Comparison of ENCODE assay signal across 8 mouse cellular contexts in the genomic region with DNA sequence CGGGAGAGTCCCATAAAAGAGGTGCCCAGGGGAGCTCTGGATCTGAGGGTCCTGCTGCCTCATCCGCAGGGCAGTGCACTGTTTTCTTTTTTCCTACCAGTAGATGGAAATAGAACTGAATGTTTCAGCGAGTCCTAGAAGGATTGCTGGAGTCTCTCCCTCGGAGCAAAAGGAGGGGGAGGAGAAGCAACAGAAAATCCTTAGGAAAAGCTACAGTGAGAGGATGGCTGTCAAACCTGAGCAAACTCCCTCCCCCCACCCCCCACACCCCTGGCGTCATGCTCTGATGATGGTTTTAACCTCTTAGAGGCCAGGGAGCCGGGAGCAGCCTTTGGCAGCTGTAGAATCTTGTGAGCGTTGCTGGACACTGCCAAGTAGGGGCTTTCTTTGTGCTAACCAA.
DNase-seq lines count a peak whose midpoint lies in the region; ATAC-seq lines count a peak whose summit lies in the region.

No protein-coding gene starts in this region.

- H3K27me3 ChIP-seq in kidney, embryonic 14.5 days (ENCODE audit: control insufficient read depth, insufficient read depth, low read length) = no peaks in the 10 kb centered on the region
- no peaks in the 10 kb centered on the region for H3K27me3 ChIP-seq in heart, embryonic 14.5 days (ENCODE audit: control insufficient read depth, insufficient read depth, low read length)
- no peaks in the 10 kb centered on the region for H3K27me3 ChIP-seq in midbrain, embryonic 15.5 days (replicated peaks)

- 0 out of 2 replicates have a peak, but pooled peaks cover 6% of the 10 kb centered on the region for H3K4me1 ChIP-seq in kidney, embryonic 14.5 days (ENCODE audit: control insufficient read depth, insufficient read depth, low read length)
- H3K4me1 ChIP-seq in heart, embryonic 14.5 days (ENCODE audit: control insufficient read depth in 2 of 2, insufficient read depth in 2 of 2, low read length in 2 of 2) = peaks cover 12 to 25% of the 10 kb centered on the region in 2 experiments
- H3K4me1 ChIP-seq in midbrain, embryonic 15.5 days = peaks cover 15% of the 10 kb centered on the region

- WGBS in kidney, embryonic 14.5 days = 12% methylated on average over 7 of the region's 7 CpGs
- WGBS in heart, embryonic 14.5 days = 16% methylated on average over 7 of the region's 7 CpGs
- WGBS in midbrain, embryonic 15.5 days = 6% methylated on average over 7 of the region's 7 CpGs

- no peaks in the 10 kb centered on the region for H3K9me3 ChIP-seq in kidney, embryonic 14.5 days (ENCODE audit: control insufficient read depth, low read length)
- H3K9me3 ChIP-seq in heart, embryonic 14.5 days (ENCODE audit: control insufficient read depth, low read length) = no peaks in the 10 kb centered on the region
- H3K9me3 ChIP-seq in midbrain, embryonic 15.5 days = no peaks in the 10 kb centered on the region

- no peak overlapping the region; the same call in 1 of the 2 replicates for H3K4me2 ChIP-seq in kidney, embryonic 14.5 days (replicated peaks; ENCODE audit: low read depth, low read length)
- peak overlapping the region; percentile 52 for H3K4me2 ChIP-seq in heart, embryonic 14.5 days (ENCODE audit: low read length)
- peak overlapping the region; percentile 38 for H3K4me2 ChIP-seq in midbrain, embryonic 15.5 days

- no peaks in the 10 kb centered on the region for H3K36me3 ChIP-seq in kidney, embryonic 14.5 days (ENCODE audit: control insufficient read depth, insufficient read depth, low read length)
- no peaks in the 10 kb centered on the region for H3K36me3 ChIP-seq in heart, embryonic 14.5 days (ENCODE audit: control insufficient read depth, insufficient read depth, low read length)
- no peaks in the 10 kb centered on the region for H3K36me3 ChIP-seq in midbrain, embryonic 15.5 days (replicated peaks)

- ATAC-seq in kidney, embryonic 14.5 days (ENCODE audit: low FRiP score, low TSS enrichment) = peak; percentile 39; the same call in 1 of the 2 replicates
- no peak for ATAC-seq in heart, embryonic 14.5 days (ENCODE audit: insufficient number of reproducible peaks, insufficient read depth, low FRiP score, low read depth)
- ATAC-seq in midbrain, embryonic 15.5 days (replicated peaks) = peak; percentile 87

- H3K9ac ChIP-seq in kidney, embryonic 14.5 days (ENCODE audit: low read depth, low read length) = no peak overlapping the region
- peak overlapping the region; percentile 44; the same call in 1 of the 2 replicates for H3K9ac ChIP-seq in heart, embryonic 14.5 days (ENCODE audit: low read length)
- H3K9ac ChIP-seq in midbrain, embryonic 15.5 days = no peak overlapping the region

- no peak for DNase-seq in kidney, postnatal 36 days
- DNase-seq in brain, adult 2 months (ENCODE audit: low read depth, low spot score) = peak; percentile 39
- DNase-seq in adrenal gland, postnatal 4 days (ENCODE audit: low spot score in 2 of 2) = no peak
- no peak for DNase-seq in cerebellum, adult 11 months
- DNase-seq in thymus, postnatal 14 days = no peak

- no peak overlapping the region for H3K4me3 ChIP-seq in kidney, embryonic 14.5 days (ENCODE audit: low read length)
- no peak overlapping the region for H3K4me3 ChIP-seq in heart, embryonic 14.5 days (ENCODE audit: control insufficient read depth in 1 of 2, insufficient read depth in 1 of 2, low read depth in 1 of 2, low read length in 2 of 2)
- no peak overlapping the region for H3K4me3 ChIP-seq in midbrain, embryonic 15.5 days

- no peak overlapping the region for H3K27ac ChIP-seq in kidney, embryonic 14.5 days (ENCODE audit: low read depth, low read length)
- H3K27ac ChIP-seq in heart, embryonic 14.5 days (replicated peaks in 1 of 2; ENCODE audit: control insufficient read depth in 1 of 2, insufficient read depth in 1 of 2, low read depth in 2 of 2, low read length in 2 of 2) = 0 out of 4 replicates have a peak overlapping the region, but pooled peaks of 1 of the 2 experiments have one; percentile 14
- H3K27ac ChIP-seq in midbrain, embryonic 15.5 days = peak overlapping the region; percentile 24; the same call in 1 of the 2 replicates
